Mouse (Mus musculus) heart, adult 10 weeks (tissue): Measurements from ENCODE around the gene Slit2. TPM values are rescaled to one million over a fixed set of nuclear protein-coding genes. Genes with fewer than 3 reads are reported as not detected.

ENCODE experiments used
- polyA plus RNA-seq: library from polyadenylated mRNA; stranded (reverse); fragments of 350-450 nt; fragmentation: Illumina TruSeq; extraction: RNeasy Lipid Tissue Mini Kit (QIAGEN cat#74804); gene quantifications from one replicate; pipeline ENCODE4 v1.2.3, GENCODE M21; 2014; ENCODE audit warnings: low read depth, low replicate concordance

Slit2 gene
- polyA plus RNA-seq, result 2.0 TPM

DNA sequence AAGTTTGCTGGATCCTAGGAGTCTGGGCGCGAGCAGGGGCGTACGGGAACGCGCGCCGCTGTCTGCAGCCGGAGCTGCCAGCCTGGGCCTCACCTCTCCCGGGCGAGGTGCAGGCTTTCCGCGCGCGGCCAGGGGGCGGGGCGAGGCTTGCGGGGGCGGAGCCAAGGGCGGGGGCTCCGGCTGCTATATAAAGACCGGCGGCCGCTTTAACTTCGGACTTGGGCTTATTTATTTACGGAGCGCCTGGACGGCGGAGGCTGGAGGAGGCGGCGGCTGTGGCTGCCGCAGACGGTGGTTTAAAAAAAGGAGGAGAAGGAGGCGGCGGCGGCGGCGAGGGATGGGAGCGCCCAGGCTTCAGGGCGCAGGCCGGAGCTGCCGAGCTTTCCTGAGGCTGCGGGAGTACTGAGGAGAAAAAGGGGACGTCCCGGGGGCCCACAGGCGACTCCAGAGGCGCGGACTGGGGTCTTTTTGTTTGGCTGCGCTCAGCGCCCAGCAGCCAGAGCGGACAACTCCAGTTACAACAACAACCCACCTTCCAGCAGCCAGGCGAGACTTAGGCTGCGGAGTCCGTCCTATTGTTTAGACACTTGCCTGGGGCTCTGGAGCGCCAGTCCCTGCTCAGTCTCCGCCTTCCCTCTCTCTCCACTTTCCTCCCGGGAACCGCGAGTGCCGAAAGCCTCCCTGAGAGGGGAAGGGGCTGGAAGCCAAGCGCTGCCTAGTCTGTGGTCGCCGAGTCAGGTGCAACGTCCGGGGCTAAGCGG is at the start of gene Slit2:
Slit2 (plus strand) TSS at position 198 of the 761 bp plus-strand sequence.

GRCm38 (mm10) chr5:48327652-48328051 is 344.7 kb downstream of the Slit2 start, which contains the start of gene 5730480H06Rik:
Gene 5730480H06Rik (plus strand): TSS chr5:48327952.

